Mouse (Mus musculus): ENCODE results near the gene E130311K13Rik.

Gene E130311K13Rik

DNA sequence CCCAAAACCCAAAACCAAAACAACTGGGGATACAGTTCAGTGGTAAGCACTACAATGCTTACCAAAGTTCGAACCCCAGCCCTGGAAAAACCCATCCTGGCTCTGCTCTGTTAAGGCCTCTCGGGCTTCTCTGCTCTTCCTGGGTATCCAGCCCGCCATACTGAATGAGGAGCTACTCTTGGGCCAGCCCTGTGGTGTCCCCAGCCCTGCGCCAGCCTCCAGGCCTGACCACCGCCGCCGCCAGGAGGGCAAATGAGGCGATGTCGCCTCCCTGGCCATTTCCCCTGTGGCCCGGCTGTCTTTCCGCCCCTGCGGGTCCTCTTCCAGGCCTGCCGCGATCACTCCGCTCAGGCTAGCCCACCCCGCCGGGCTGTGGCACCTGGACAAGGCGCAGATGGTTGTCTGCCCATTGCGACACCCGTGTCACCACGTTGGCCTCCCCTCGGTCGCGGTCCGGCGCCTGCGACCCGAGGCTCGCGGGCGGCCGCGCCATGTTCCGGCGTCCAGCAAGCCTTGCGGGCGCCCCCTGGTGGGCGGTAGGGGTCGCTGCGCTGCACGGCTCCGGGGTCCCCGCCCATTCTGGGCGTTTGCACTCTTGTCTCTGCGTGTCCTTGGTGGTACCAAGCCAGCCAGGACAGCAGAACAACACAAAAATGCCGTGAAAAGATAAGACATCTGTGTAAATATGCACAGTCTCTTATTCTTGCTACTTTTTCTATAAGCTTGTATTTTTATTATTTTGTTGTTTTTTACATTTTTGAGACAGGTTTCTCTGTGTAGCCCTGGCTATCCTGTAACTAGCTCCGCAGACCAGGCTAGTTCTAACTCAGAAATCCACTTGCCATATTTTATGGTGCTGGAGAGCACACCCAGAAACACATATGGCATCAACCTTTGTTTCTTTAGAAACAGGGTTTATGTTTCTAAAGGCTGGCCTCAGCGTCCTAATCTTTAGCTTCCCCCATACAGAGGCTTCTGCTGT, at the start of gene E130311K13Rik:
TSS of gene E130311K13Rik (minus strand) at position 595 of the 982 bp plus-strand sequence.
- in situ Hi-C loops (cut with MboI; ENCODE audit: low pct_unique_long_range_greater_than_20kb in 1 of 2, low sequenced_read_pairs in 2 of 2, unreplicated experiment in 1 of 2), result no loop called here

DNA sequence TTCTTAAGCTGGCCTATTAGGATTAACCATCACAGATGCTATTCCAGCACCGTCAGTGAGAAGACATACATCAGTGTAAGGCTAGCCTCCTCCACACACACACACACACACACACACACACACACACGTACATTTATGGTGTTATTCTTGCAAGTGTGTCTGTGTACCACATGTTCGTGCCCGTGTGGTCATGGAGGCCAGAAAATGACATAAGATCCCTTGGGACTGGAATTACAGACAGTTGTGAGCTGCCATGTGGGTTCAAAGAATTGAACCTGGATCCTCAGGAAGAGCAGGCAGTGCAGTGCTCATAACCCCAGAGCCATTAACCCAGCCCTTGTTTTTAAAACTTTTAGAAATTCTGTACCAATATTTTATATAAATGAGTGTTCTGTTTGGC, 48.6 kb upstream of the E130311K13Rik start:
- in situ Hi-C loops (cut with MboI; ENCODE audit: low pct_unique_long_range_greater_than_20kb in 1 of 2, low sequenced_read_pairs in 2 of 2, unreplicated experiment in 1 of 2), result loop anchor here (25.0 kb wide), 2 partner anchors 1409 to 1491 kb away; partner anchors contain the start of gene Ssr3 (in 1 of the 2)

- in situ Hi-C loops (cut with MboI; ENCODE audit: low pct_unique_long_range_greater_than_20kb in 1 of 2, low sequenced_read_pairs in 2 of 2, unreplicated experiment in 1 of 2), result loop anchor here (25.0 kb wide), 2 partner anchors 1411 to 1489 kb away; partner anchors contain the start of gene Ssr3 (in 1 of the 2)
These were observed 47.0 kb upstream of the E130311K13Rik start, which contains the start of gene Gmps for GRCm38 (mm10) chr3:63975955-63976908. TSS of gene Gmps (plus strand) at chr3:63976106.

DNA sequence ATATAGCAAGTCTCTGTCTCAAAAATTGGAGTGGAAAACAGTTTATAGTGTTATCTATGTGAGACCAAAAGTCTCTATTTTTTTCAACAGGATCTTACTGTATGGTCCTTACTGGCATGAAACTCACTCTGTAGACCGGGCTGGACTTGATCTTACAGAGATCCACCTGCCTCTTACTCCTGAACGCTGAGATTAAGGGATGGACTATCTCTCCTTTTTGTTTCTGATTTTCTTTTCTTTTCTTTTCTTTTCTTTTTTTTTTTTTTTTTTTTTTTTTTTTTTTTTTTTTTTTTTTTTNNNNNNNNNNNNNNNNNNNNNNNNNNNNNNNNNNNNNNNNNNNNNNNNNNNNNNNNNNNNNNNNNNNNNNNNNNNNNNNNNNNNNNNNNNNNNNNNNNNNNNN, 36.7 kb upstream of the E130311K13Rik start:
- in situ Hi-C loops (cut with MboI; ENCODE audit: low pct_unique_long_range_greater_than_20kb in 1 of 2, low sequenced_read_pairs in 2 of 2, unreplicated experiment in 1 of 2), result loop anchor here in 1 of 2 experiments (25.0 kb wide), 1 partner anchor 821 kb away; no protein-coding TSS in a partner anchor

- in situ Hi-C loops (cut with MboI; ENCODE audit: low pct_unique_long_range_greater_than_20kb in 1 of 2, low sequenced_read_pairs in 2 of 2, unreplicated experiment in 1 of 2), result loop anchor here in 1 of 2 experiments (25.0 kb wide), 1 partner anchor 822 kb away; no protein-coding TSS in a partner anchor
These were observed 35.6 kb upstream of the E130311K13Rik start for GRCm38 (mm10) chr3:63964922-63965249.

- in situ Hi-C loops (cut with MboI; ENCODE audit: low pct_unique_long_range_greater_than_20kb in 1 of 2, low sequenced_read_pairs in 2 of 2, unreplicated experiment in 1 of 2), result loop anchor here in 1 of 2 experiments (25.0 kb wide), 1 partner anchor 823 kb away; no protein-coding TSS in a partner anchor
These were observed 35.0 kb upstream of the E130311K13Rik start, which contains the start of gene Slc33a1 for GRCm38 (mm10) chr3:63964100-63964921. TSS of gene Slc33a1 (minus strand) at chr3:63964768.

GRCm38 (mm10) chr3:63963421-63964099, 34.3 kb upstream of the E130311K13Rik start:
- in situ Hi-C loops (cut with MboI; ENCODE audit: low pct_unique_long_range_greater_than_20kb in 1 of 2, low sequenced_read_pairs in 2 of 2, unreplicated experiment in 1 of 2), result loop anchor here in 1 of 2 experiments (25.0 kb wide), 1 partner anchor 824 kb away; no protein-coding TSS in a partner anchor

GRCm38 (mm10) chr3:63949837-63950236, 20.6 kb upstream of the E130311K13Rik start:
- in situ Hi-C loops (cut with MboI; ENCODE audit: low pct_unique_long_range_greater_than_20kb in 1 of 2, low sequenced_read_pairs in 2 of 2, unreplicated experiment in 1 of 2), result loop anchor here in 1 of 2 experiments (25.0 kb wide), 1 partner anchor 837 kb away; no protein-coding TSS in a partner anchor

- in situ Hi-C loops (cut with MboI; ENCODE audit: low pct_unique_long_range_greater_than_20kb in 1 of 2, low sequenced_read_pairs in 2 of 2, unreplicated experiment in 1 of 2), result no loop called here
These were observed 12.1 kb upstream of the E130311K13Rik start for GRCm38 (mm10) chr3:63941204-63941850.

DNA sequence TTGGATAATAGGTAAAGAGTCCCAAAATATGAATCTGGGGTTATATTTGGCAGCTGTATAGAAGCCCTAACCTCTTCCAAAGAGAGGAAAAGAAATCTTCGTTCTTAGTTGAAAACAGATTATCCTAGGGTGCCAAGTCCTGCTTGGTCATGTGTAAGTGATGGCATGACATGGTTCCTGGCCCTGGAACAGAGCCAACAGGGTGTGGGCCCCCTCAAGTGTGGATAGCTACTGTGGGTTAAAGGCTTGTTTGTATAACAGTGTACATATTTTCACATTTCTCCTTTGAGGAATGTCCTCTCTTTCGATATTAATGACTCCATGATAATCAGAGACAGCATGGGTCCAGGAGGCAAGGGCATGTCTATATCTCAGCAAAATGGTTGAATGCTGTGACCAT, 9.7 kb upstream of the E130311K13Rik start:
- in situ Hi-C loops (cut with MboI; ENCODE audit: low pct_unique_long_range_greater_than_20kb in 1 of 2, low sequenced_read_pairs in 2 of 2, unreplicated experiment in 1 of 2), result no loop called here

- in situ Hi-C loops (cut with MboI; ENCODE audit: low pct_unique_long_range_greater_than_20kb in 1 of 2, low sequenced_read_pairs in 2 of 2, unreplicated experiment in 1 of 2), result no loop called here
These were observed 9.6 kb downstream of the E130311K13Rik start for GRCm38 (mm10) chr3:63919634-63920033.

GRCm38 (mm10) chr3:63910301-63910700, 19.0 kb downstream of the E130311K13Rik start:
- in situ Hi-C loops (cut with MboI; ENCODE audit: low pct_unique_long_range_greater_than_20kb in 1 of 2, low sequenced_read_pairs in 2 of 2, unreplicated experiment in 1 of 2), result no loop called here

DNA sequence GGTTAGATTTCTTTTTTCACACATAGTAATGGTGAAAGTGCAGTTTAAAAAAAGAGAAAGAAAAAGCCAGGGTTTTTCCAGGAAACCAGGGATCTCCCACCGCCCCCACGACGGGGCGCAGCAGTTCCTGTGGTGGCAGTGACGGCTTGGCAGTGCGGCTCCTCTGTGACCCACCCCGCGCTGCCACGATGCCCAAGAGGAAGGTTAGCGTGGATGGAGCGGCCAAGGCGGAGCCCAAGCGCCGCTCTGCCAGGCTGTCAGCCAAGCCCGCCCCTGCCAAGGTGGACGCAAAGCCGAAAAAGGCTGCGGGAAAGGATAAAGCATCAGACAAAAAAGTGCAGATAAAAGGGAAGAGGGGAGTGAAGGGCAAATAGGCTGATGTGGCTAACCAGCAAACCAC, 24.0 kb downstream of the E130311K13Rik start:
- in situ Hi-C loops (cut with MboI; ENCODE audit: low pct_unique_long_range_greater_than_20kb in 1 of 2, low sequenced_read_pairs in 2 of 2, unreplicated experiment in 1 of 2), result no loop called here

- in situ Hi-C loops (cut with MboI; ENCODE audit: low pct_unique_long_range_greater_than_20kb in 1 of 2, low sequenced_read_pairs in 2 of 2, unreplicated experiment in 1 of 2), result no loop called here
These were observed 25.1 kb downstream of the E130311K13Rik start for GRCm38 (mm10) chr3:63904157-63904556.

DNA sequence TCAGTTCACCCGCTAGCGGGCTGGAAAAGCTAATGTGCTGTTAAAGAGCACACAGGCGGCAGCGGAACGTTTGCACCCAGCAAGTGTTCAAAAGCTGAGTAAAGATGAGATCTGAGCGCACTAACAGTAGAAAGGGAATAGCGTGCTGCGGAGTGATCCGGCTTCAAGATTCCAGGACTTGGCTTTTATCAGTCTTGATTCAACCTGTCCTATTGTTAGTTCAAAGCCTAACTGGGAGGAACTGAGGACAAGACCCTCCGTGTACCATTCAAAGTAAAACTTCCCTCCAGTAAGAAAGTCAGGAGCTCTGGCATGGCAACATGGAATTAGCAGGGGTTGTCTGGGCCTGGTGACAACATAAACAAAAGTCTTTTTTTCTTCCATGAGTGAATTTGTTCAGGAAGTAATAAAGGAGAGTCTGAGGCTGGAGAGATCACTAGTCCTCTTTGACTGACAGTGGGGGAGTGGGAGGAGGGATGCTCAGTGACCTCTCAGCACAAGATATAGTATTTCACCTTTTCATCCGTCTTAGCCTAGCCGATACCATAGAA, 29.2 kb downstream of the E130311K13Rik start:
- in situ Hi-C loops (cut with MboI; ENCODE audit: low pct_unique_long_range_greater_than_20kb in 1 of 2, low sequenced_read_pairs in 2 of 2, unreplicated experiment in 1 of 2), result no loop called here

GRCm38 (mm10) chr3:63899309-63899695, 30.0 kb downstream of the E130311K13Rik start, which contains the start of gene Plch1:
TSS of gene Plch1 (minus strand) at chr3:63899472.
- in situ Hi-C loops (cut with MboI; ENCODE audit: low pct_unique_long_range_greater_than_20kb in 1 of 2, low sequenced_read_pairs in 2 of 2, unreplicated experiment in 1 of 2), result no loop called here
